Mouse (Mus musculus): ENCODE results near the gene Usp5.
"Not testable (repeated sequence)": the region's sequence is repeated elsewhere in the genome, so short reads cannot be mapped to it uniquely, and the experiment has no call there.

The Usp5 gene

GRCm38 (mm10) chr6:124850535-124850934 lies 21.3 kb upstream of the Usp5 start:
- in situ Hi-C loops (cut with MboI; ENCODE audit: unreplicated experiment in 2 of 2), result loop anchor here in 1 of 2 experiments (10.0 to 25.0 kb wide), 2 partner anchors 114 to 762 kb away; partner anchors contain the start of gene Cops7a

- in situ Hi-C loops (cut with MboI; ENCODE audit: unreplicated experiment in 2 of 2), result no loop called here
Observed at GRCm38 (mm10) chr6:124847305-124847704, 18.0 kb upstream of the Usp5 start.

GRCm38 (mm10) chr6:124840241-124841167 lies 11.2 kb upstream of the Usp5 start, which contains the start of gene Gnb3:
Gene Gnb3, minus strand, starts transcription at chr6:124840275.
- in situ Hi-C loops (cut with MboI; ENCODE audit: unreplicated experiment in 2 of 2), result no loop called here

GRCm38 (mm10) chr6:124839805-124840204 lies 10.5 kb upstream of the Usp5 start:
- in situ Hi-C loops (cut with MboI; ENCODE audit: unreplicated experiment in 2 of 2), result no loop called here

- in situ Hi-C loops (cut with MboI; ENCODE audit: unreplicated experiment in 2 of 2), result no loop called here
Observed at GRCm38 (mm10) chr6:124836411-124836810, 7.1 kb upstream of the Usp5 start.

GRCm38 (mm10) chr6:124835531-124835930 lies 6.2 kb upstream of the Usp5 start:
- in situ Hi-C loops (cut with MboI; ENCODE audit: unreplicated experiment in 2 of 2), result no loop called here

- in situ Hi-C loops (cut with MboI; ENCODE audit: unreplicated experiment in 2 of 2), result no loop called here
Observed at GRCm38 (mm10) chr6:124834512-124835081, 5.3 kb upstream of the Usp5 start.

GRCm38 (mm10) chr6:124831649-124832048 lies 2.4 kb upstream of the Usp5 start:
- in situ Hi-C loops (cut with MboI; ENCODE audit: unreplicated experiment in 2 of 2), result no loop called here

GRCm38 (mm10) chr6:124831199-124831598 lies 1.9 kb upstream of the Usp5 start:
- in situ Hi-C loops (cut with MboI; ENCODE audit: unreplicated experiment in 2 of 2), result not testable (repeated sequence)

- in situ Hi-C loops (cut with MboI; ENCODE audit: unreplicated experiment in 2 of 2), result no loop called here
Observed at GRCm38 (mm10) chr6:124829799-124830700, 766 bp upstream of the Usp5 start.

GRCm38 (mm10) chr6:124828101-124828592 lies 1.1 kb downstream of the Usp5 start:
- in situ Hi-C loops (cut with MboI; ENCODE audit: unreplicated experiment in 2 of 2), result no loop called here

- in situ Hi-C loops (cut with MboI; ENCODE audit: unreplicated experiment in 2 of 2), result no loop called here
Observed at GRCm38 (mm10) chr6:124822049-124822448, 7.2 kb downstream of the Usp5 start.

- in situ Hi-C loops (cut with MboI; ENCODE audit: unreplicated experiment in 2 of 2), result no loop called here
Observed at GRCm38 (mm10) chr6:124820891-124821290, 8.4 kb downstream of the Usp5 start.

- in situ Hi-C loops (cut with MboI; ENCODE audit: unreplicated experiment in 2 of 2), result no loop called here
Observed at GRCm38 (mm10) chr6:124817971-124818370, 11.3 kb downstream of the Usp5 start.

GRCm38 (mm10) chr6:124817563-124817962 lies 11.7 kb downstream of the Usp5 start:
- in situ Hi-C loops (cut with MboI; ENCODE audit: unreplicated experiment in 2 of 2), result no loop called here

- in situ Hi-C loops (cut with MboI; ENCODE audit: unreplicated experiment in 2 of 2), result no loop called here
Observed at GRCm38 (mm10) chr6:124817125-124817524, 12.2 kb downstream of the Usp5 start.

- in situ Hi-C loops (cut with MboI; ENCODE audit: unreplicated experiment in 2 of 2), result no loop called here
Observed at GRCm38 (mm10) chr6:124816611-124817010, 12.7 kb downstream of the Usp5 start.

GRCm38 (mm10) chr6:124814858-124815774 lies 14.2 kb downstream of the Usp5 start:
- in situ Hi-C loops (cut with MboI; ENCODE audit: unreplicated experiment in 2 of 2), result no loop called here

- in situ Hi-C loops (cut with MboI; ENCODE audit: unreplicated experiment in 2 of 2), result no loop called here
Observed at GRCm38 (mm10) chr6:124814448-124814847, 14.8 kb downstream of the Usp5 start.

- in situ Hi-C loops (cut with MboI; ENCODE audit: unreplicated experiment in 2 of 2), result no loop called here
Observed at GRCm38 (mm10) chr6:124813933-124814332, 15.4 kb downstream of the Usp5 start, which contains the start of gene Tpi1. Gene Tpi1, minus strand, starts transcription at chr6:124814296.
